Comparison of ENCODE assay signal across 8 mouse cellular contexts in the genomic region with DNA sequence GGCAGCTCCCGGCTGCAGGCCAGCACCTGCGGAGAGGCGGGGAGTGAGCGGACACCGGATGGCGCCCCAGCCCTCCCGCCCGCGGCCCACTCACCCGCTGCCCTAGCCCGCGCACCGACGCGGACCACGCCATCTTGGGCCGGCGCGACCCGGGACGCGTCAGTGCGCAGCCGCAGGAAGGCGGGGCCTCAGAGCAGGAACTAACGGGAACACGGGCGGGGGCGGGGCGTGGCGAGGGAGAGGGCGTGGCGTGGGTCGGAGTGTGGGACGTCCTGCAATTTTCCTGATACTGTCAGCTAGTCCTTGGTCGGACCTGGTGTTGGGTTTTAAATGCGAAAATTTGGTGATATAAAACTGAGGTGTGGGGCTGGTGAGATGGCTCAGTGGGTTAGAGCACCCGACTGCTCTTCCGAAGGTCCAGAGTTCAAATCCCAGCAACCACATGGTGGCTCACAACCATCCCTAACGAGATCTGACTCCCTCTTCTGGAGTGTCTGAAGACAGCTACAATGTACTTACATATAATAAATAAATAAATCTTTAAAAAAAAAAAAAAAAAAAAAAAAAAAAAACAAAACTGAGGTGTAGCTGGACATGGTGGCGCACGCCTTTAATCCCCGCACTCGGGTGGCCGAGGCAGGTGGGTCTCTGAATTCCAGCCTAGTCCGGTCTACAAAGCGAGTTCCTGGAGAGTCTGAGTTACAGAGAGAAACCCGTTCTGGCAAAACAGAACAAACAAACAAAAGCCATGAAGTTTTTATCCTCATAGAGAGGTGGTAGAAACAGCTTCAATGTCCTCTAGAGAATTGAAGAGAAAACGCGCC. TPM values are rescaled to one million over a fixed set of nuclear protein-coding genes. Genes with fewer than 3 reads are reported as not detected.
DNase-seq lines count a peak whose midpoint lies in the region; ATAC-seq and TF ChIP-seq lines count a peak whose summit lies in the region.

No protein-coding gene starts in this region.

- TF ChIP-seq CTCF in CH12.LX (conservative IDR thresholded peaks at IDR 0.05 in 1 of 2, IDR thresholded peaks at IDR 0.05 in 1 of 2; ENCODE audit: low read depth in 2 of 2, low read length in 2 of 2) = no peak

- ATAC-seq in heart, embryonic 15.5 days (replicated peaks; ENCODE audit: insufficient number of reproducible peaks, insufficient read depth, low FRiP score, low read depth) = peak; percentile 94
- peak; percentile 95 for ATAC-seq in liver, embryonic 13.5 days (ENCODE audit: low read depth)
- peak; percentile 95 for ATAC-seq in stomach, embryonic 14.5 days (ENCODE audit: insufficient number of reproducible peaks, insufficient read depth, low FRiP score, low read depth)

- H3K27me3 ChIP-seq in CH12.LX (replicated peaks) = peaks cover 7% of the 10 kb centered on the region
- no peaks in the 10 kb centered on the region for H3K27me3 ChIP-seq in heart, embryonic 15.5 days
- H3K27me3 ChIP-seq in liver, embryonic 13.5 days = no peaks in the 10 kb centered on the region
- no peaks in the 10 kb centered on the region for H3K27me3 ChIP-seq in stomach, embryonic 14.5 days (ENCODE audit: control insufficient read depth, insufficient read depth, low read length)

- TF ChIP-seq RAD21 in CH12.LX (IDR thresholded peaks at IDR 0.05; ENCODE audit: low read depth, low read length) = no peak

- H3K36me3 ChIP-seq in CH12.LX (replicated peaks in 1 of 2; ENCODE audit: control insufficient read depth in 1 of 2, insufficient read depth in 1 of 2, low read length in 1 of 2) = peaks cover 5 to 30% of the 10 kb centered on the region in 2 experiments
- H3K36me3 ChIP-seq in heart, embryonic 15.5 days = peaks cover 5% of the 10 kb centered on the region
- H3K36me3 ChIP-seq in liver, embryonic 13.5 days = peaks cover 21% of the 10 kb centered on the region
- H3K36me3 ChIP-seq in stomach, embryonic 14.5 days (ENCODE audit: control insufficient read depth, insufficient read depth, low read length) = peaks cover 14% of the 10 kb centered on the region; the same call in 1 of the 2 replicates

- peak overlapping the region; percentile 54; the same call in 1 of the 2 replicates for H3K4me2 ChIP-seq in CH12.LX (ENCODE audit: insufficient read depth, low read depth, poor library complexity, severe bottlenecking)
- peak overlapping the region; percentile 84 for H3K4me2 ChIP-seq in heart, embryonic 15.5 days
- peak overlapping the region; percentile 80 for H3K4me2 ChIP-seq in liver, embryonic 13.5 days
- H3K4me2 ChIP-seq in stomach, embryonic 14.5 days (replicated peaks; ENCODE audit: low read depth, low read length) = peak overlapping the region; percentile 84

- TF ChIP-seq EP300 in CH12.LX (IDR thresholded peaks at IDR 0.05; ENCODE audit: low read length) = no peak

- H3K9ac ChIP-seq in CH12.LX (ENCODE audit: insufficient read depth, low read depth) = peak overlapping the region; percentile 90
- peak overlapping the region; percentile 98 for H3K9ac ChIP-seq in heart, embryonic 15.5 days
- H3K9ac ChIP-seq in liver, embryonic 13.5 days = peak overlapping the region; percentile 96
- H3K9ac ChIP-seq in stomach, embryonic 14.5 days (replicated peaks; ENCODE audit: low read depth, low read length) = peak overlapping the region; percentile 90

- 17% methylated on average over 49 of the region's 50 CpGs for WGBS in heart, embryonic 15.5 days
- 17% methylated on average over 50 of the region's 50 CpGs for WGBS in liver, embryonic 13.5 days (ENCODE audit: insufficient replicate concordance)
- WGBS in stomach, embryonic 14.5 days = 17% methylated on average over 49 of the region's 50 CpGs

- no peaks in the 10 kb centered on the region for H3K79me2 ChIP-seq in CH12.LX (replicated peaks; ENCODE audit: control insufficient read depth, extremely low read depth, insufficient read depth, poor library complexity, severe bottlenecking)

- peaks cover 8 to 20% of the 10 kb centered on the region in 2 experiments for H3K4me1 ChIP-seq in CH12.LX (ENCODE audit: control insufficient read depth in 1 of 2, insufficient read depth in 2 of 2)
- H3K4me1 ChIP-seq in heart, embryonic 15.5 days (replicated peaks) = peaks cover 30% of the 10 kb centered on the region
- H3K4me1 ChIP-seq in liver, embryonic 13.5 days (replicated peaks) = peaks cover 18% of the 10 kb centered on the region
- peaks cover 14% of the 10 kb centered on the region for H3K4me1 ChIP-seq in stomach, embryonic 14.5 days (ENCODE audit: control insufficient read depth, insufficient read depth, low read length)

- in situ Hi-C loops in CH12.LX (cut with MboI; ENCODE audit: low pct_ligation_motif_present, low pct_unique_long_range_greater_than_20kb, low sequenced_read_pairs) = no loop called here

- H3K27ac ChIP-seq in CH12.LX (ENCODE audit: insufficient read depth, low read depth) = 0 out of 2 replicates have a peak overlapping the region, but pooled peaks have one; percentile 5
- H3K27ac ChIP-seq in heart, embryonic 15.5 days = peak overlapping the region; percentile 78
- H3K27ac ChIP-seq in liver, embryonic 13.5 days = peak overlapping the region; percentile 70
- peak overlapping the region; percentile 63; the same call in 1 of the 2 replicates for H3K27ac ChIP-seq in stomach, embryonic 14.5 days (ENCODE audit: low read length)

- no peaks in the 10 kb centered on the region for H3K9me3 ChIP-seq in CH12.LX (replicated peaks; ENCODE audit: low read length)
- H3K9me3 ChIP-seq in heart, embryonic 15.5 days (replicated peaks) = no peaks in the 10 kb centered on the region
- no peaks in the 10 kb centered on the region for H3K9me3 ChIP-seq in liver, embryonic 13.5 days (replicated peaks)
- H3K9me3 ChIP-seq in stomach, embryonic 14.5 days (ENCODE audit: control insufficient read depth, low read depth, low read length) = no peaks in the 10 kb centered on the region

- peak overlapping the region; percentile 85 to 100 (median 90) for H3K4me3 ChIP-seq in CH12.LX (replicated peaks in 1 of 3; ENCODE audit: low read depth in 2 of 3, low read length in 2 of 3, poor library complexity in 1 of 3)
- peak overlapping the region; percentile 94 for H3K4me3 ChIP-seq in heart, embryonic 15.5 days
- H3K4me3 ChIP-seq in liver, embryonic 13.5 days (replicated peaks) = peak overlapping the region; percentile 98
- peak overlapping the region; percentile 96 for H3K4me3 ChIP-seq in stomach, embryonic 14.5 days (ENCODE audit: low read depth, low read length)

- peak; percentile 86 for DNase-seq in CH12.LX (ENCODE audit: extremely low read depth)
- DNase-seq in c-Kit-positive CD71-negative TER-119-negative erythroid progenitor cells, embryonic 14.5 days (ENCODE audit: low read depth) = peak; percentile 84
- peak; percentile 68 for DNase-seq in fibroblast of lung, adult 2 months (ENCODE audit: low read depth)
- peak; percentile 96 for DNase-seq in kidney, postnatal 25 days
- DNase-seq in liver, embryonic 13.5 days = peak; percentile 86
- DNase-seq in natural killer cell, adult 2 months (ENCODE audit: low spot score in 2 of 2) = peak; percentile 82 to 88

- peak; percentile 93 for TF ChIP-seq POLR2A in CH12.LX (IDR thresholded peaks at IDR 0.05; ENCODE audit: low read depth, low read length)

- dilution Hi-C loops in CH12.LX (cut with MboI; ENCODE audit: extremely low pct_ligation_motif_present, extremely low pct_unique_long_range_greater_than_20kb, low sequenced_read_pairs) = no loop called here

TF ChIP-seq in CH12.LX, 34 proteins besides CTCF, POLR2A, EP300 and RAD21 (continues in another document):
- TF ChIP-seq BHLHE40 (IDR thresholded peaks at IDR 0.05; ENCODE audit: low read depth, low read length) (no peak), IRF4 (IDR thresholded peaks at IDR 0.05; ENCODE audit: low read depth, low read length) (peak; percentile 16; the same call in 1 of the 2 replicates), POLR2AphosphoS2 (IDR thresholded peaks at IDR 0.05; ENCODE audit: low read depth, low read length) (peak; percentile 73; the same call in 1 of the 2 replicates), PAX5 (IDR thresholded peaks at IDR 0.05; ENCODE audit: low read length) (no peak), MXI1 (IDR thresholded peaks at IDR 0.05; ENCODE audit: low read depth, low read length) (no peak), KAT2A (IDR thresholded peaks at IDR 0.05; ENCODE audit: insufficient replicate concordance, low read length) (no peak), HCFC1 (IDR thresholded peaks at IDR 0.05; ENCODE audit: low read depth, low read length) (peak; percentile 61; the same call in 1 of the 2 replicates), ZMIZ1 (IDR thresholded peaks at IDR 0.05; ENCODE audit: low read depth, low read length) (peak; percentile 73), MYC (IDR thresholded peaks at IDR 0.05; ENCODE audit: low read depth, low read length) (no peak), USF1 (IDR thresholded peaks at IDR 0.05; ENCODE audit: low read depth, low read length) (no peak), TCF12 (IDR thresholded peaks at IDR 0.05; ENCODE audit: low read depth, low read length) (peak; percentile 82), MEF2A (IDR thresholded peaks at IDR 0.05; ENCODE audit: borderline replicate concordance, low read depth, low read length) (no peak), MAX (IDR thresholded peaks at IDR 0.05; ENCODE audit: low read length) (no peak), USF2 (conservative IDR thresholded peaks at IDR 0.05; ENCODE audit: low read depth, low read length) (no peak), CHD1 (IDR thresholded peaks at IDR 0.05; ENCODE audit: low read depth, low read length) (no peak), SIN3A (IDR thresholded peaks at IDR 0.05; ENCODE audit: low read length) (no peak), TBP (conservative IDR thresholded peaks at IDR 0.05; ENCODE audit: low read depth, low read length) (no peak; the same call in 1 of the 2 replicates), E2F4 (IDR thresholded peaks at IDR 0.05; ENCODE audit: insufficient replicate concordance, low read depth, low read length) (no peak)

RNA-seq across cellular contexts. Expression of a gene that starts 7.7 kb away (rescaled TPM):
- total RNA-seq in CH12.LX (2012; rRNA removed) = 107 and 109 TPM in 2 replicates
- total RNA-seq in CH12.LX (2014; rRNA removed) = 70.9 and 73.8 TPM in 2 replicates
- polyA plus RNA-seq in CH12.LX (2012; ENCODE audit: insufficient read length, low read depth) = 90.8 and 95.1 TPM in 2 replicates
- 171 and 181 TPM in 2 replicates for polyA plus RNA-seq in heart, embryonic 15.5 days (2015; fragmentation: Nextera tagmentation; extraction: Ambion mirVana)
- polyA plus RNA-seq in liver, embryonic 13.5 days (2015; fragmentation: Nextera tagmentation; extraction: Ambion mirVana) = 122 and 135 TPM in 2 replicates
- polyA plus RNA-seq in stomach, embryonic 14.5 days (2014; fragmentation: Nextera tagmentation; extraction: Ambion mirVana) = 206 and 225 TPM in 2 replicates

RNA-seq across cellular contexts. Expression of a gene that starts 54.4 kb away (rescaled TPM):
- total RNA-seq in CH12.LX (2012; rRNA removed) (13.1 and 13.3 TPM in 2 replicates), CH12.LX (2014; rRNA removed) (11.7 and 12.2 TPM in 2 replicates)
- polyA plus RNA-seq in CH12.LX (2012; ENCODE audit: insufficient read length, low read depth) = 11.7 and 13.1 TPM in 2 replicates
- 32.8 and 34.0 TPM in 2 replicates for polyA plus RNA-seq in heart, embryonic 15.5 days (2015; fragmentation: Nextera tagmentation; extraction: Ambion mirVana)
- polyA plus RNA-seq in liver, embryonic 13.5 days (2015; fragmentation: Nextera tagmentation; extraction: Ambion mirVana) = 9.4 and 10.0 TPM in 2 replicates
- polyA plus RNA-seq in stomach, embryonic 14.5 days (2014; fragmentation: Nextera tagmentation; extraction: Ambion mirVana) = 14.2 and 14.4 TPM in 2 replicates

Comparison
In these comparisons a context has a peak if more than half of its experiments do, and no peak if none do; other contexts are left out.
1. Peak in every context shown above with its lines: DNase-seq, ATAC-seq, H3K4me3 ChIP-seq and H3K27ac ChIP-seq.
2. H3K27ac ChIP-seq: peak in every context shown above with its lines; median percentile 78 in heart, embryonic 15.5 days; 70 in liver, embryonic 13.5 days; 63 in stomach, embryonic 14.5 days; 5 in CH12.LX.